Mouse (Mus musculus): ENCODE data around the gene Prkar1a.

DNA sequence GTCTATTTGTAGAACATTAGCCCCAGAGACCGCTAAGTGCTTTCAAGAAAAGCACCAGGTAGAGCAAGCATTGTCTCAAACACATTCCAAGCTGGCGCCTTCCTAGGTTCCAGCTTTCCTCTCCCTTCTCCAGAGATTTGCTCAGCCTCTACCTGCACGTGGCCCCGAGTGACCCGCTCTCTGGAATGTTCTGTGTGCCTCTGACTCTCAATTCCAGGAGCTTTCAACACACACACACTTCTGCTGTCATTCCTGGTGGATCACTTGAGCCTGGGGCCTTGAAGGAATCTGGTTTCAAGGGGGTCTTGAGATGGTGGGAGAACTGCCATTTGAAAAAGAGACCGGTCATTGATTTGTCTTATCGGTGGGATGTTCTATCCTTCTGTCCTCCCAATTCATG lies 26.0 kb upstream of the Prkar1a start:
- TF ChIP-seq CTCF (IDR thresholded peaks at IDR 0.05; ENCODE audit: extremely low read depth, insufficient read depth, low read length) (no peak), POLR2A (IDR thresholded peaks at IDR 0.05; ENCODE audit: extremely low read depth, insufficient read depth, low read length) (no peak)
